Mouse (Mus musculus) lung, adult 2 months (tissue): ENCODE results near the gene Arfgap3.

Experiments
- CTCF ChIP-seq: fragments of 200-500 bp; IDR thresholded peaks from 2 replicates; pipeline ENCODE4 v1.5.1; 2011; ENCODE audit warnings: mild to moderate bottlenecking, low read length, control low read depth; ENCODE audit not compliant: insufficient read depth
- POLR2A ChIP-seq: fragments of 200-500 bp; IDR thresholded peaks from 2 replicates; pipeline ENCODE4 v1.6.1; 2011; ENCODE audit warnings: low read depth, mild to moderate bottlenecking, control low read depth, low read length, borderline replicate concordance; ENCODE audit errors: extremely low read depth

GRCm38 (mm10) chr15:83293706-83294645 is 56.1 kb downstream of the Arfgap3 start:
- TF ChIP-seq POLR2A (no peak), CTCF (no peak)
